Mouse (Mus musculus): ENCODE data around the gene Sirt7. TPM values are rescaled to one million over a fixed set of nuclear protein-coding genes. Genes with fewer than 3 reads are reported as not detected.

Sirt7 gene
- polyA plus RNA-seq, 2 experiments: 27.5 to 43.7 TPM

DNA sequence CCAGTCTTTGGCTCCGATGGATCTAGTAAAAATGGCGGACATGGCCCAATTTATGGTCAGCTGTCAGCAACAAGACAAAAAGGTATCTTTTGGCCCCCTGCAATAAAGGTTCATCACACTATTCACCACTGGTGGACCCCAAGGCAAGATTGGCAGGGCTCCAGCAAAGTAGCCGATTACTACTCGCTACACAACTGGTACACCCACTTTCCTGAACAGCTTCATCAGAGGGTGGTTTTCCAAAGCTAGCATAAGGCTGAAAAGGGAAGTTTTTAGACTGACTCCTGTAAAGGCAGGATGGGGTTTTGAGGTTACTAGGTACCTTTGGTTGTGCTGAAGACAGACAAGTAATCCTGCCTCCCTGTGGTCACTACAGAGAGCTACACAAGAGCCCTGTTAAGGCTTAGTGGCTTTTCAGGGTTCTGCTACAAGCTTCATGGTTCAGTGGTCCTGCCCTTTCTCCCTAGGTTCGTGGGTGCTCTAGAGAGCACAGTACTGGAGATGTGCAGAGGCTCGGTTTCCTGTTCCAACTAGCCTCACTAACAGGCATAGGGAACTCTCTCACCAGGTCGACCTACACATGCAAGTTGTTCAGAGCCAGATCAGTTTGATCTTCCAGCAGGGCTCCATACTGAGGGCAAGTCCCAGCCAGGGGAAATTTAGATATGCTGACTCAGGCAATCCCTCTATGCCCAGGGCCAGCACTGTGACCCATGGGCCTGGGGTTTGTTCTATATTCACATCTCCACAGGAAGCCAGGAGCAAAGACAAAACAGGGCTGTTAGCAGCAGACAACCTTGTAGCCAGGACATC lies 47.6 kb downstream of the Sirt7 start:
- no peak overlapping the region for H3K4me3 ChIP-seq (replicated peaks; ENCODE audit: low read length)
- DNase-seq (ENCODE audit: low spot score): peak; percentile 51

DNA sequence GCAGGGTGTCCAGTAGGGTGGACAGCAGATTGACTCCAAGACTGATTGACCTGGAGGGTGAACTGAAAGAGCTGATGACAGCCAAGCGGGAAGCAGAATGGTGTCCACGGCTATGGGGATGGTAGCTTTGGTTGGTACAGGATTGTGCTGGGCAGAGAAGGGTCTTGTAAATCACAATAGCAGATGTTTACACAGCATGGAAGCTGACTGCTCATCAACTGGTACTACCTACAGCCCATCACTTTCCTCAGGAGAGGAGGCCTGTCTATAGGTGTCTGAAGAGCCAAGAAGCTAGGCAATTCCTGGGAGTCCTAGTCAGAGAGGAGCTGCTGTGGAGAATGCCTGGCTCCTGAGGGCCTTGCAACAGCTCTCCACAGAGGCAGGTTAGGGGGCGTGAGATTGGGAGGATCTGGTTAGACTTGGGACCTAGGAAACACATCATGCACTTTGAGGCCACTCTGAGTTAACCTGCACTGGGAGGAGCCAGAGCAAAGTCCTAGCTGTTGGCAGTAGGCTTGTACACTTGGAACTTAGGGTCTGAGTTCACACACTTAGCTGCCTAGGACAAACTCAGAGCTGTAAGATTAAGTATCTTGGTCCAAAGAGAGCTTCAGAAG lies 48.6 kb downstream of the Sirt7 start:
- TF ChIP-seq POLR2A (IDR thresholded peaks at IDR 0.05; ENCODE audit: borderline replicate concordance, extremely low read depth, insufficient read depth, insufficient read length): no peak
- H3K9ac ChIP-seq (ENCODE audit: low read depth, low read length, severe bottlenecking): no peak overlapping the region
- no peak for ATAC-seq (ENCODE audit: low FRiP score, low read depth)
- H3K4me3 ChIP-seq (replicated peaks; ENCODE audit: low read length): no peak overlapping the region
- no peak overlapping the region for H3K4me2 ChIP-seq (replicated peaks; ENCODE audit: low read depth, low read length, severe bottlenecking)
- H3K9me3 ChIP-seq (ENCODE audit: control insufficient read depth, low read length): no peaks in the 10 kb centered on the region
- H3K4me1 ChIP-seq (ENCODE audit: control insufficient read depth, insufficient read depth, low read length): peaks cover 20% of the 10 kb centered on the region
- DNase-seq (ENCODE audit: low spot score): no peak
- no peaks in the 10 kb centered on the region for H3K27me3 ChIP-seq (ENCODE audit: control insufficient read depth, insufficient read depth, low read length)
- H3K36me3 ChIP-seq (ENCODE audit: control insufficient read depth, insufficient read depth, low read length): peaks cover 36% of the 10 kb centered on the region
- no peak overlapping the region for H3K27ac ChIP-seq (replicated peaks; ENCODE audit: low read depth, low read length)
- WGBS: 81% methylated on average over 3 of the region's 3 CpGs

More for the DNA sequence above, 47.6 kb downstream of the Sirt7 start:
- Histone ChIP-seq H3K27me3 (ENCODE audit: control insufficient read depth, insufficient read depth, low read length) (no peaks in the 10 kb centered on the region), H3K4me1 (ENCODE audit: control insufficient read depth, insufficient read depth, low read length) (peaks cover 24% of the 10 kb centered on the region), H3K9me3 (ENCODE audit: control insufficient read depth, low read length) (no peaks in the 10 kb centered on the region), H3K4me2 (replicated peaks; ENCODE audit: low read depth, low read length, severe bottlenecking) (no peak overlapping the region), H3K36me3 (ENCODE audit: control insufficient read depth, insufficient read depth, low read length) (peaks cover 33% of the 10 kb centered on the region), H3K9ac (ENCODE audit: low read depth, low read length, severe bottlenecking) (0 out of 2 replicates have a peak overlapping the region, but pooled peaks have one; percentile 4), H3K27ac (replicated peaks; ENCODE audit: low read depth, low read length) (no peak overlapping the region)
- ATAC-seq (ENCODE audit: low FRiP score, low read depth): no peak
- WGBS: 87% methylated on average over 7 of the region's 7 CpGs
- no peak for TF ChIP-seq POLR2A (IDR thresholded peaks at IDR 0.05; ENCODE audit: borderline replicate concordance, extremely low read depth, insufficient read depth, insufficient read length)

DNA sequence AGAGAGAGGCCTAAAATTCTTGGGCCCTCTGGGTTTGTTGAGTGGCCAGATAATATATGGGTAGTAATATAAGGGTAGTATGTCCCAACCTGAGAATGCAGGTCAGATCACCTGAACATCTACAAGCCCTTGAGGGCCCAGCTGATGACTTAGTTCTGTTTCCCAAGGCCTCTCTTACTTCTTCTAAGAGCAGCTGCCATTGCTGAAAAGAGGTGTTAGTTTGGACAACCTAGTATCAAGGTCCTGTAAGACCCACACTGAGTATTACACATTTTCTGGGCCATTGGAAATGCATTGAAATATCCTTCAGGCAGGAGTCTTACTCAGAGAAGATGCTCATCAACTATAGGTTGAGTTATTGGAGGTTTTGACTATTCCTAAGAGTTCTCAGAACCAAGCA lies 49.1 kb downstream of the Sirt7 start:
- ATAC-seq (ENCODE audit: low FRiP score, low read depth) (no peak), DNase-seq (ENCODE audit: low spot score) (no peak)
- no peak for TF ChIP-seq POLR2A (IDR thresholded peaks at IDR 0.05; ENCODE audit: borderline replicate concordance, extremely low read depth, insufficient read depth, insufficient read length)
- Histone ChIP-seq H3K4me2 (replicated peaks; ENCODE audit: low read depth, low read length, severe bottlenecking) (no peak overlapping the region), H3K27me3 (ENCODE audit: control insufficient read depth, insufficient read depth, low read length) (no peaks in the 10 kb centered on the region), H3K36me3 (ENCODE audit: control insufficient read depth, insufficient read depth, low read length) (peaks cover 41% of the 10 kb centered on the region), H3K9me3 (ENCODE audit: control insufficient read depth, low read length) (no peaks in the 10 kb centered on the region), H3K9ac (ENCODE audit: low read depth, low read length, severe bottlenecking) (no peak overlapping the region), H3K27ac (replicated peaks; ENCODE audit: low read depth, low read length) (no peak overlapping the region), H3K4me1 (ENCODE audit: control insufficient read depth, insufficient read depth, low read length) (peaks cover 26% of the 10 kb centered on the region), H3K4me3 (replicated peaks; ENCODE audit: low read length) (no peak overlapping the region)

DNA sequence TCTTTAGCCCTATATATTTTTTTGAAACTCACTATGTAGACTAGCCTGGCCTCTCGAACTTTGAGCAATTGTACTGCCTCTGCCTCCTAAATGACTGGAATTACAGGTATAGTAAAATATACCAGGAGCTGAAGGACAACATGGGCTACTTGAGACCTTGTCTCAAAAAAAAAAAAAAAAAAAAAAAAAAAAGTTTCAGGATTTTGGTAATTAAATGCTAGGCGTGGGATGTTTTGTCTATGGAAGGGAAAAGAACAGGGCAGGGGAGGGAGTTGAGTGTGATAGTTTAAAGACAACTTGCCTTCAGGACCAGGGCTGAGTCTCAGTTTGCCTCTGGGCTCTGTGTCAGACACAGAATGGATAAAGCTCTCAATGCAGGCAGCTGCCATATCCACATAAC lies 50.0 kb downstream of the Sirt7 start:
- no peak overlapping the region for H3K9ac ChIP-seq (ENCODE audit: low read depth, low read length, severe bottlenecking)
- H3K36me3 ChIP-seq (ENCODE audit: control insufficient read depth, insufficient read depth, low read length): peaks cover 49% of the 10 kb centered on the region
- no peaks in the 10 kb centered on the region for H3K27me3 ChIP-seq (ENCODE audit: control insufficient read depth, insufficient read depth, low read length)
- no peak overlapping the region for H3K27ac ChIP-seq (replicated peaks; ENCODE audit: low read depth, low read length)
- no peaks in the 10 kb centered on the region for H3K9me3 ChIP-seq (ENCODE audit: control insufficient read depth, low read length)
- TF ChIP-seq POLR2A (IDR thresholded peaks at IDR 0.05; ENCODE audit: borderline replicate concordance, extremely low read depth, insufficient read depth, insufficient read length): no peak
- H3K4me2 ChIP-seq (replicated peaks; ENCODE audit: low read depth, low read length, severe bottlenecking): no peak overlapping the region
- ATAC-seq (ENCODE audit: low FRiP score, low read depth) (no peak), DNase-seq (ENCODE audit: low spot score) (no peak)
- WGBS: 68% methylated on average over 2 of the region's 2 CpGs
- H3K4me1 ChIP-seq (ENCODE audit: control insufficient read depth, insufficient read depth, low read length): peaks cover 26% of the 10 kb centered on the region
- H3K4me3 ChIP-seq (replicated peaks; ENCODE audit: low read length): no peak overlapping the region

DNA sequence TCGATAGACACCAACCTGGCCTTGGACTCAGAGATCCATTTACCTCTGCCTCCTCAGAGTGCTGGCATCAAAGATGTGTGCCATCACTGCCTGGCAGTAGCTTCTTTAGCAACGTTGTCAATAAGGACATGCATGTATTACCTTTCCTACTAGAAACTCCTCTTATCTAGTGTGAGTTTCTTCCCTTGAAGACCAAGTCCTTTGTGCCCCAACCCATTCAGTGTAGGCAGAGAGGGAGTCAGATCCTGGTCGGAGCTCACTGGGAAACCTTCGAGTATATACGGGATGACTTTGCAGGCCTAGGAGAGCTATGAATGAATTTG lies 50.8 kb downstream of the Sirt7 start:
- Histone ChIP-seq H3K4me3 (replicated peaks; ENCODE audit: low read length) (peak overlapping the region; percentile 94), H3K36me3 (ENCODE audit: control insufficient read depth, insufficient read depth, low read length) (peaks cover 48% of the 10 kb centered on the region), H3K9ac (ENCODE audit: low read depth, low read length, severe bottlenecking) (peak overlapping the region; percentile 90; the same call in 1 of the 2 replicates), H3K4me2 (replicated peaks; ENCODE audit: low read depth, low read length, severe bottlenecking) (peak overlapping the region; percentile 76), H3K27ac (replicated peaks; ENCODE audit: low read depth, low read length) (no peak overlapping the region), H3K4me1 (ENCODE audit: control insufficient read depth, insufficient read depth, low read length) (peaks cover 21% of the 10 kb centered on the region), H3K27me3 (ENCODE audit: control insufficient read depth, insufficient read depth, low read length) (no peaks in the 10 kb centered on the region), H3K9me3 (ENCODE audit: control insufficient read depth, low read length) (no peaks in the 10 kb centered on the region)
- WGBS: 37% methylated on average over 5 of the region's 5 CpGs
- DNase-seq (ENCODE audit: low spot score) (no peak), ATAC-seq (ENCODE audit: low FRiP score, low read depth) (no peak)
- no peak for TF ChIP-seq POLR2A (IDR thresholded peaks at IDR 0.05; ENCODE audit: borderline replicate concordance, extremely low read depth, insufficient read depth, insufficient read length)
